9 mouse cellular contexts compared by ENCODE assay signal in genomic region chr6:118593377-118594061, GRCm38 (mm10). TPM values are rescaled to one million over a fixed set of nuclear protein-coding genes. Genes with fewer than 3 reads are reported as not detected.
DNase-seq lines count a peak whose midpoint lies in the region; ATAC-seq and TF ChIP-seq lines count a peak whose summit lies in the region.
"Had no signal": no experiment of that assay in that cellular context is flagged by ENCODE, and none has a peak within 500 bp of the region (broad histone marks: within the 10 kb centered on the region; RNA-seq: fewer than 3 reads in every experiment).

No protein-coding gene starts in this region.

- H3K4me2 ChIP-seq in hindbrain, embryonic 13.5 days = peak overlapping the region; percentile 58
- H3K4me2 ChIP-seq in limb, embryonic 14.5 days (replicated peaks; ENCODE audit: low read depth, low read length, severe bottlenecking) = peak overlapping the region; percentile 50
- H3K4me2 ChIP-seq in midbrain, embryonic 13.5 days (replicated peaks) = peak overlapping the region; percentile 75

- no peaks in the 10 kb centered on the region for H3K9me3 ChIP-seq in erythroblast, embryonic 14.5 days (ENCODE audit: control insufficient read depth, low read length)
- H3K9me3 ChIP-seq in hindbrain, embryonic 13.5 days = no peaks in the 10 kb centered on the region
- H3K9me3 ChIP-seq in limb, embryonic 14.5 days (ENCODE audit: control insufficient read depth, low read length) = no peaks in the 10 kb centered on the region
- H3K9me3 ChIP-seq in midbrain, embryonic 13.5 days = no peaks in the 10 kb centered on the region

- peaks cover 37% of the 10 kb centered on the region for H3K27me3 ChIP-seq in erythroblast, embryonic 14.5 days (ENCODE audit: control insufficient read depth)
- H3K27me3 ChIP-seq in hindbrain, embryonic 13.5 days = peaks cover 44% of the 10 kb centered on the region
- peaks cover 14% of the 10 kb centered on the region; the same call in 1 of the 2 replicates for H3K27me3 ChIP-seq in limb, embryonic 14.5 days (ENCODE audit: control insufficient read depth, insufficient read depth, low read length)
- peaks cover 23% of the 10 kb centered on the region for H3K27me3 ChIP-seq in midbrain, embryonic 13.5 days

- no peaks in the 10 kb centered on the region for H3K36me3 ChIP-seq in erythroblast, embryonic 14.5 days (ENCODE audit: control insufficient read depth)
- peaks cover 32% of the 10 kb centered on the region for H3K36me3 ChIP-seq in hindbrain, embryonic 13.5 days
- peaks cover 16% of the 10 kb centered on the region; the same call in 1 of the 2 replicates for H3K36me3 ChIP-seq in limb, embryonic 14.5 days (ENCODE audit: control insufficient read depth, insufficient read depth, low read length)
- peaks cover 25% of the 10 kb centered on the region for H3K36me3 ChIP-seq in midbrain, embryonic 13.5 days

- no peak for DNase-seq in limb, embryonic 14.5 days (ENCODE audit: low spot score)
- no peak for DNase-seq in left cerebral cortex, adult 9 months (ENCODE audit: low spot score in 2 of 2)
- DNase-seq in thymus, postnatal 14 days = no peak

- peak overlapping the region; percentile 62 for H3K9ac ChIP-seq in hindbrain, embryonic 13.5 days
- H3K9ac ChIP-seq in limb, embryonic 14.5 days (ENCODE audit: low read depth, low read length, severe bottlenecking) = peak overlapping the region; percentile 41
- peak overlapping the region; percentile 44 for H3K9ac ChIP-seq in midbrain, embryonic 13.5 days (replicated peaks)

- H3K4me1 ChIP-seq in erythroblast, embryonic 14.5 days (ENCODE audit: control insufficient read depth) = no peaks in the 10 kb centered on the region
- no peaks in the 10 kb centered on the region for H3K4me1 ChIP-seq in brown adipose tissue, adult 24 weeks (ENCODE audit: control insufficient read depth, insufficient read depth, insufficient read length, low read length)
- peaks cover 29% of the 10 kb centered on the region for H3K4me1 ChIP-seq in hindbrain, embryonic 13.5 days (replicated peaks)
- H3K4me1 ChIP-seq in limb, embryonic 14.5 days (ENCODE audit: control insufficient read depth, insufficient read depth, low read length) = 0 out of 2 replicates have a peak, but pooled peaks cover 3% of the 10 kb centered on the region
- H3K4me1 ChIP-seq in midbrain, embryonic 13.5 days (replicated peaks) = peaks cover 22% of the 10 kb centered on the region

- peak overlapping the region; percentile 40 for H3K4me3 ChIP-seq in erythroblast, embryonic 14.5 days (replicated peaks)
- peak overlapping the region; percentile 49 for H3K4me3 ChIP-seq in brown adipose tissue, adult 24 weeks (ENCODE audit: insufficient read depth, low read depth, low read length)
- H3K4me3 ChIP-seq in hindbrain, embryonic 13.5 days = peak overlapping the region; percentile 34
- H3K4me3 ChIP-seq in limb, embryonic 14.5 days (replicated peaks; ENCODE audit: low read length) = peak overlapping the region; percentile 28
- H3K4me3 ChIP-seq in midbrain, embryonic 13.5 days (replicated peaks) = peak overlapping the region; percentile 41

- WGBS in hindbrain, embryonic 13.5 days = 2% methylated on average over 32 of the region's 34 CpGs
- WGBS in limb, embryonic 14.5 days = 10% methylated on average over 34 of the region's 34 CpGs
- WGBS in midbrain, embryonic 13.5 days = under 1% methylated on average over 34 of the region's 34 CpGs

- H3K27ac ChIP-seq in brown adipose tissue, adult 24 weeks (replicated peaks; ENCODE audit: low read depth, low read length) = no peak overlapping the region
- H3K27ac ChIP-seq in hindbrain, embryonic 13.5 days = no peak overlapping the region
- no peak overlapping the region for H3K27ac ChIP-seq in limb, embryonic 14.5 days (replicated peaks; ENCODE audit: low read depth, low read length)
- H3K27ac ChIP-seq in midbrain, embryonic 13.5 days = no peak overlapping the region
- H3K27ac ChIP-seq: macrophage had no signal

- TF ChIP-seq POLR2A in limb, embryonic 14.5 days (IDR thresholded peaks at IDR 0.05; ENCODE audit: borderline replicate concordance, extremely low read depth, insufficient read depth, insufficient read length) = no peak

- no peak for ATAC-seq in erythroblast, adult 5-6 weeks (replicated peaks; ENCODE audit: low FRiP score, poor library complexity, severe bottlenecking)
- ATAC-seq in hindbrain, embryonic 13.5 days (ENCODE audit: low FRiP score) = peak; percentile 72
- ATAC-seq in limb, embryonic 14.5 days (ENCODE audit: low FRiP score, low read depth) = peak; percentile 26; the same call in 1 of the 2 replicates
- peak; percentile 80 for ATAC-seq in midbrain, embryonic 13.5 days

RNA-seq across cellular contexts. Expression of gene Ankrd26, which starts 31.5 kb away (rescaled TPM):
- polyA plus RNA-seq in erythroblast, embryonic 14.5 days (2012) = 0.08 and 0.22 TPM in 2 replicates
- 5.0 and 6.9 TPM in 2 replicates for total RNA-seq in erythroblast, adult 5-6 weeks (2015; ENCODE audit: low replicate concordance)
- total RNA-seq in erythroblast, adult 5-6 weeks (2017; ENCODE audit: low replicate concordance) = 5.0 and 15.6 TPM in 2 replicates
- polyA plus RNA-seq in brown adipose tissue, adult 24 weeks (2012; ENCODE audit: insufficient read depth, insufficient read length, missing spikeins) = 1.6 and 1.7 TPM in 2 replicates
- polyA plus RNA-seq in hindbrain, embryonic 13.5 days (2015; fragmentation: Nextera tagmentation; extraction: Ambion mirVana) = 15.3 and 18.0 TPM in 2 replicates
- polyA plus RNA-seq in limb, embryonic 14.5 days (2012; rRNA removed) = 7.6 and 11.1 TPM in 2 replicates
- polyA plus RNA-seq in limb, embryonic 14.5 days (2014; fragmentation: Nextera tagmentation; extraction: Ambion mirVana) = 12.6 and 13.3 TPM in 2 replicates
- 17.5 and 19.9 TPM in 2 replicates for polyA plus RNA-seq in midbrain, embryonic 13.5 days (2015; fragmentation: Nextera tagmentation; extraction: Ambion mirVana)
